ENCODE assay signal across 8 mouse cellular contexts in genomic region chr10:107122744-107123528, GRCm38 (mm10). TPM values are rescaled to one million over a fixed set of nuclear protein-coding genes. Genes with fewer than 3 reads are reported as not detected.
DNase-seq lines count a peak whose midpoint lies in the region; ATAC-seq lines count a peak whose summit lies in the region.

No protein-coding gene starts in this region.

- peak overlapping the region; percentile 51 for H3K4me3 ChIP-seq in kidney, embryonic 14.5 days (ENCODE audit: low read length)
- peak overlapping the region; percentile 61 for H3K4me3 ChIP-seq in embryonic facial prominence, embryonic 12.5 days
- H3K4me3 ChIP-seq in hindbrain, embryonic 14.5 days (replicated peaks; ENCODE audit: low read length) = peak overlapping the region; percentile 27
- peak overlapping the region; percentile 33 for H3K4me3 ChIP-seq in midbrain, embryonic 15.5 days

- peak; percentile 76 for ATAC-seq in kidney, embryonic 14.5 days (ENCODE audit: low FRiP score, low TSS enrichment)
- ATAC-seq in embryonic facial prominence, embryonic 12.5 days (ENCODE audit: insufficient number of reproducible peaks, insufficient read depth, low FRiP score, low TSS enrichment) = peak; percentile 12; the same call in 1 of the 2 replicates
- peak; percentile 54; the same call in 1 of the 2 replicates for ATAC-seq in hindbrain, embryonic 14.5 days (ENCODE audit: low FRiP score)
- 0 out of 2 replicates have a peak, but pooled peaks have one; percentile 14 for ATAC-seq in midbrain, embryonic 15.5 days (replicated peaks)
- ATAC-seq in megakaryocyte, adult 5-6 weeks (ENCODE audit: poor library complexity, severe bottlenecking) = no peak

- WGBS in kidney, embryonic 14.5 days = 10% methylated on average over 9 of the region's 9 CpGs
- WGBS in embryonic facial prominence, embryonic 12.5 days = 7% methylated on average over 9 of the region's 9 CpGs
- WGBS in hindbrain, embryonic 14.5 days = 13% methylated on average over 9 of the region's 9 CpGs
- 10% methylated on average over 9 of the region's 9 CpGs for WGBS in midbrain, embryonic 15.5 days

- no peak overlapping the region for H3K27ac ChIP-seq in kidney, embryonic 14.5 days (ENCODE audit: low read depth, low read length)
- H3K27ac ChIP-seq in embryonic facial prominence, embryonic 12.5 days = peak overlapping the region; percentile 69; the same call in 1 of the 2 replicates
- H3K27ac ChIP-seq in hindbrain, embryonic 14.5 days = no peak overlapping the region
- no peak overlapping the region for H3K27ac ChIP-seq in midbrain, embryonic 15.5 days

- no peaks in the 10 kb centered on the region for H3K4me1 ChIP-seq in kidney, embryonic 14.5 days (ENCODE audit: control insufficient read depth, insufficient read depth, low read length)
- H3K4me1 ChIP-seq in embryonic facial prominence, embryonic 12.5 days = peaks cover 6% of the 10 kb centered on the region
- H3K4me1 ChIP-seq in hindbrain, embryonic 14.5 days (replicated peaks; ENCODE audit: control insufficient read depth, insufficient read depth, low read length) = 0 out of 2 replicates have a peak, but pooled peaks cover 4% of the 10 kb centered on the region
- peaks cover 14% of the 10 kb centered on the region for H3K4me1 ChIP-seq in midbrain, embryonic 15.5 days

- H3K9me3 ChIP-seq in kidney, embryonic 14.5 days (ENCODE audit: control insufficient read depth, low read length) = no peaks in the 10 kb centered on the region
- no peaks in the 10 kb centered on the region for H3K9me3 ChIP-seq in embryonic facial prominence, embryonic 12.5 days
- no peaks in the 10 kb centered on the region for H3K9me3 ChIP-seq in hindbrain, embryonic 14.5 days (ENCODE audit: control insufficient read depth, low read length)
- H3K9me3 ChIP-seq in midbrain, embryonic 15.5 days = no peaks in the 10 kb centered on the region

- no peaks in the 10 kb centered on the region for H3K27me3 ChIP-seq in kidney, embryonic 14.5 days (ENCODE audit: control insufficient read depth, insufficient read depth, low read length)
- no peaks in the 10 kb centered on the region for H3K27me3 ChIP-seq in embryonic facial prominence, embryonic 12.5 days
- no peaks in the 10 kb centered on the region for H3K27me3 ChIP-seq in hindbrain, embryonic 14.5 days (ENCODE audit: control insufficient read depth, insufficient read depth, low read length)
- H3K27me3 ChIP-seq in midbrain, embryonic 15.5 days (replicated peaks) = no peaks in the 10 kb centered on the region; the same call in 1 of the 2 replicates

- no peak for DNase-seq in kidney, postnatal 10 days
- DNase-seq in hindbrain, embryonic 14.5 days (ENCODE audit: low spot score) = no peak
- no peak for DNase-seq in layer of hippocampus, adult 8-10 months (ENCODE audit: low spot score in 2 of 2)
- DNase-seq in ovary, postnatal 36 days (ENCODE audit: low spot score) = no peak

- H3K9ac ChIP-seq in kidney, embryonic 14.5 days (ENCODE audit: low read depth, low read length) = peak overlapping the region; percentile 66
- peak overlapping the region; percentile 63 for H3K9ac ChIP-seq in embryonic facial prominence, embryonic 12.5 days
- peak overlapping the region; percentile 46 for H3K9ac ChIP-seq in hindbrain, embryonic 14.5 days
- H3K9ac ChIP-seq in midbrain, embryonic 15.5 days = 0 out of 2 replicates have a peak overlapping the region, but pooled peaks have one; percentile 7

- H3K4me2 ChIP-seq in kidney, embryonic 14.5 days (replicated peaks; ENCODE audit: low read depth, low read length) = peak overlapping the region; percentile 78
- peak overlapping the region; percentile 69 for H3K4me2 ChIP-seq in embryonic facial prominence, embryonic 12.5 days (replicated peaks)
- H3K4me2 ChIP-seq in hindbrain, embryonic 14.5 days (replicated peaks) = peak overlapping the region; percentile 48
- peak overlapping the region; percentile 51 for H3K4me2 ChIP-seq in midbrain, embryonic 15.5 days

- H3K36me3 ChIP-seq in kidney, embryonic 14.5 days (ENCODE audit: control insufficient read depth, insufficient read depth, low read length) = no peaks in the 10 kb centered on the region
- H3K36me3 ChIP-seq in embryonic facial prominence, embryonic 12.5 days = no peaks in the 10 kb centered on the region
- no peaks in the 10 kb centered on the region for H3K36me3 ChIP-seq in hindbrain, embryonic 14.5 days (replicated peaks; ENCODE audit: control insufficient read depth, insufficient read depth)
- no peaks in the 10 kb centered on the region for H3K36me3 ChIP-seq in midbrain, embryonic 15.5 days (replicated peaks)

RNA-seq across cellular contexts. Expression of gene Acss3, which starts 0.5 kb away (rescaled TPM):
- polyA plus RNA-seq in kidney, embryonic 14.5 days (2014; fragmentation: Nextera tagmentation; extraction: Ambion mirVana) = 2.5 and 3.4 TPM in 2 replicates
- 6.3 and 7.4 TPM in 2 replicates for polyA plus RNA-seq in embryonic facial prominence, embryonic 12.5 days (2016; fragmentation: Nextera tagmentation; extraction: Ambion mirVana)
- polyA plus RNA-seq in hindbrain, embryonic 14.5 days (2014; fragmentation: Nextera tagmentation; extraction: Ambion mirVana) = 1.3 and 1.7 TPM in 2 replicates
- 0.76 and 0.96 TPM in 2 replicates for polyA plus RNA-seq in midbrain, embryonic 15.5 days (2015; fragmentation: Nextera tagmentation; extraction: Ambion mirVana)
- total RNA-seq in megakaryocyte, adult 5-6 weeks (2015) = not detected in 2 replicates
- 0.11 TPM in 1 of 2 replicates, not detected in the other for total RNA-seq in megakaryocyte, adult 5-6 weeks (2017)
- total RNA-seq in layer of hippocampus, adult 8-10 months (2022) = 1 to 10 TPM; 1.1 to 2.3 (median 1.8) TPM

Comparison
In these comparisons a context has a peak if more than half of its experiments do, and no peak if none do; other contexts are left out.
1. H3K9ac ChIP-seq: peak in every context shown above with its lines; median percentile 66 in kidney, embryonic 14.5 days; 63 in embryonic facial prominence, embryonic 12.5 days; 46 in hindbrain, embryonic 14.5 days; 7 in midbrain, embryonic 15.5 days.